Mouse (Mus musculus) layer of hippocampus, postnatal 10 days (tissue): ENCODE measurements around the gene Gm11172. TPM values are rescaled to one million over a fixed set of nuclear protein-coding genes. Genes with fewer than 3 reads are reported as not detected.

Experiments
- total RNA-seq, 2 experiments: library from RNA; stranded (reverse); gene quantifications; 2 replicates each; pipeline ENCODE4 v1.2.3; 2021

Gm11172 gene
- total RNA-seq, 2 experiments from 2014 or later, result not detected

Other genes with a start within 250 kb of the Gm11172 start
- 1 to 10 TPM; 1.3 to 1.5 TPM for gene Socs1, start 27.4 kb upstream of the Gm11172 start, total RNA-seq
- gene Tnp2, start 24.3 kb upstream of the Gm11172 start, total RNA-seq, result not detected
- gene Prm3, start 22.0 kb upstream of the Gm11172 start, total RNA-seq, result not detected
- not detected for gene Prm2, start 16.8 kb upstream of the Gm11172 start, total RNA-seq
- gene Prm1, start 7.1 kb upstream of the Gm11172 start, total RNA-seq, result not detected
- under 1 TPM; 0.29 to 0.48 TPM for gene Rmi2, start 22.1 kb downstream of the Gm11172 start, total RNA-seq
- 100 to 1,000 TPM; 214 to 235 TPM for gene Snn, start 248.0 kb downstream of the Gm11172 start, total RNA-seq